Mouse (Mus musculus) ovary, adult 18-20 months (tissue): ENCODE measurements around the gene Lbx1.

Experiments
- DNase-seq: peaks from one replicate; pipeline ENCODE4 v3.0.0; 2022; ENCODE audit warnings: low spot score, mixed read lengths

Gene Lbx1

DNA sequence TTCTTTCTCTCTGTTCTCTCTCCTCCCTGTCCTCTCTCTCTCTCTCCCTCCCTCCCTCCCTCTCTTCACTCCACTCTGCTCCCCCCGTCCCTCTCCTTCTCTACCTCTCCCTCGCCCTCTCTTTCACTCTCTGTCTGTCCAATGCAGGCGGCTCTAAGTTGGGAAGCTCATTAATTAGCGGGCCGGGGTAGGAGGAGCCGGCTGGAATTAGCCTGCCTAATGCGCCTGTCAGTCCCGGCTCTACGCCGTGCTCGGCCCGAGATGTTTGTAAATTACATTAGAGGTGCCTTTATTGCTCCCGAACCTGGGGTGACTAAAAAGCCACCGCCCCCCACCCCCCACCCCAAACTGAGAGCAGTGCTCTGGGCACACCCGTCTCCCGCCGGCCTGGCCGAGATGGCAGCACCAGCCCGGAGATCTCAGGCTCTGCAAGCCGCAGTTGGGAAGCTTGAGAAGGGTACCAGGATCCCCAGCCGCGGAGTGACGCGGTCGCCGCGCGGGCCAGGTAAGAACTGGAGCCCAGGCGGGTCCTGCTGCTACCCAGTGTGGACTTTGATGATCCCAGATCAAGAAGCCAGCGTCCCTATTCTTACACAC lies at the start of gene Lbx1:
Gene Lbx1, minus strand, starts transcription at position 47 of the 597 bp plus-strand sequence.
- DNase-seq, result no peak

DNA sequence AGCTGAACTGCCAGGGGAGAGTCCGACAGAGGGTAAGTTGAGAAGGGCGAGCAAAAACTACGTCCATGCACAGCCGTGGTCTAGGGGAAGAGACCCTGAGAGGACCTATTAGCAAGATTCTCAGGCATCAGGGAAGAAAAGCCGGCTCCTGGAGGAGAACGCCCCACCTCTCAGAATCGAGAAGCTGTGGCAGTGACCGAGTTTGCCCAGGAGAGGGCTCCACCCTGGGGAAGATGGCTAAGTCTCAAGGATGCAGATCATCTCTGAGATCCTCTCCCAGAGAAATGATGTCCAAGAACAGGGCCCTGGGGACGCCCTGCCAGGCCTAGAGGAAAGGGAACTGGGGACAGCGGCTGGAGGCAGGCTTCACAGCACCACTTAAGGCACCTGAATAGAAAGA lies 47.7 kb upstream of the Lbx1 start:
- no peak for DNase-seq

DNA sequence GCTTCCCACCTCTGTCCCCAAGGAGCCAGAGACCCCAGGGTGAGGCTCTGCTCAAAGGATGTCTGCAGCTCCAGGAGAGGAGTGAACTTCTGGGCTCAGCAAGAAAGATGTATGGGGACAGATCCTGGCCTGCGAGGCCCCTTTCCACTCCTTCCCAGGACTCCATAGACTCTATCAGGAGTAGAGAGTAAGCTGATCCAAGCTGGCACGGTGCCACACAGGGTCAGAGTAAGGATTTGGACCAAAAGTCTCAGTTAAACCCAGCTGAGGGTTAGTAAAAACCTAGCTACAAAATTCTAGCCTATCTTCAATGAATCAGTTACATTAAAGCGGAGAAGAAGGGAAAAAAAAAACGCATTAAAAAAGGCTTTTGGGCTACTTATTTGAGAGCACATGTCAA lies 40.6 kb upstream of the Lbx1 start:
- DNase-seq, result no peak

DNA sequence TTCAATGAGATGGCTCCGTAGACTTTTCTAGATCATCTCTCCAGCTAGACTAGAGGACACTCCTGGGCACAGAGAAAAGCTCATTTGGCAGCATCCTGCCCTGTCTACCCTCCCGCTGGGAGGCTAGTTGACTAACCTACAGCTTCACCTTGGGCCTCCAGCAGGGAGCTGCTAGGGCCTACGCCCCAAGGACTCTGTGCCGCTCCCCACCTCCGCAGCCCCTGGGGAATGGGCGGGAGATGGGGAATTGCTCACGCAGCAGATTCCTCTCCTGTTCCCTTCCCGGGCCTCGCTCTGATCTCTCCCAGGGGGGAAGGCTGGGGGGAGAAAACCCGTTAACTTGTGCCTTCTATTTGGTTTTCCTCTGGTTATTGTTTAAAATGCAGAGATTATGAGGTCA lies 36.4 kb upstream of the Lbx1 start:
- DNase-seq, result no peak

DNA sequence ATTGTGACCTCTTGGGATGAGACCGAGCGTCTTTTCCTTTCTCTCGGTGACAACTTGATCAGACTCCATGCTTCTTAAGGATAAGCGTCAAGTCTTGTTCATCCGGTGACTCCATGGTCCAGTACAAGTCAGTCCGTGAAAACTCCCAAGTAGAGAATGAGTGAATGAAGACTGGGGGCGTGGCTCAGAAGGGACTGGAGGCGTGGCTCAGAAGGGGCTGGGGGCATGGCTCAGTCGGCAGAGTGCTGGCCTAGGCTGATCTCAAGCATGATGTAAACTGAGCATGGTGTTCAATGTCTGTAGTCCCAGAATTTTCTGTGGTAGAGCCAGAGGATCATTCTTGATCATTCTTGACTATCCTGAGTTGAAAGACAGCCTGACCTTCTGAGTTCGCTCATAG lies 27.4 kb upstream of the Lbx1 start:
- DNase-seq, result no peak

DNA sequence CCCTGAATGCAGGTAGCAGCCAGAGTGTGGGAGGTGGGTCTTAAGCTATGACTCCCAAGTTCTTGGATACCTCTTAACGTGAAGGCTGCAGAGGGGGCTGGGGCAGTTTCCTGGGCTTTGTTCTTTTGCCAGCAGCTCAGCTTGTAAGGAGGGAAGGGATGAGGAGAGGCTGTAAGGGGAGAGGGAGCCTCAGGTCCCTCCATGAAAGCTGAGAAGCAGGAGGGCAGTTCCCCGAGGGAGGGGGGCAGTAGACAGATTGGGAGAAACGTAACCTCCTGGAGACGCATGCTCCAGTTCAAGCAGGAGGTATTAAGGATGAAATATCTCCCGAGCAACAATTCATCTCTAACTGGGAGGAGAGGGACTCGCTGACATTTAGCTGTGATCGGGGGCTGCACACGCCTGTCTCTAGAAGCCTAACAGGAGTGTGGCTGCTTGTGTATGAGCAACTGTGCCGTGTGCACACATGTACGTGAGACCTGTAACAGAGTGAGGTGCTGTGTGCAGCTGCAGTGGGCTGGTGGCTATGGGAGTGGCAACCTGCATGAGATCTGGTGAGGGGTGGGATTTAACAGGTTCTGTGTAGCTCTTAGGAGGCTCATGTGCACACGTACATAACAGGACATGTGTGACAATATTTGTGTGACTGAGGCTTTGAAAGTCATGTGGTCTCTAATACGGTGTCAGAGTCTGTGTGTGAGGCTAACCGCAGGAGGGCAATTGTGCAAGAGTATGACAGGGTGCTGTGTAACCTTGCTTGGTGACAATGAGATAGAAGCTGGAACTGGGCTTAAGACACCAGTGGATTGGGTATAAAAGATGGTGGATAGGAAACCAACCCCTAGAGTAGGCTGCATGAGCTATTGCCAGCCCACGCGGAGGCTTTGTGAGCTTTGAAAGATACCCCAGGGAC lies 22.1 kb upstream of the Lbx1 start:
- DNase-seq, result no peak

DNA sequence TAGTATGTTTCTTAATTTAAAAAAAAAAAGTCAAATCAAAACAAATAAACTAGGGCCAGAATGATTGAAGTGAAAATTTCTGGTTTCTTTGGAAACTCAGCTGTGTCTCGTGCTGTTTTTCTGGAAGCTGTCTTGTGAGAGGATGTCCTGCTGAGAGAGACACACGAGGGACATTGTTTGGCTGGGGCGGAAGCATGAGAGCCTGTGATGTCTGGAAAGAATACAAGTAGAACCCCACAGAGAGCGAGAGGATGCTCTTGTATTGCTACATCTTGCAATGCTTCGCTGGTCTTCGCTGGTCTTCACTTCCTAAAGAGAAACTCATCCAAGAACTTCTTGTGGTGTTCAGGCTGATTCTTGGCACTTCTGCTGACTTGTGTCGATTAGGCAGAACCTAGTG lies 19.2 kb upstream of the Lbx1 start:
- no peak for DNase-seq

DNA sequence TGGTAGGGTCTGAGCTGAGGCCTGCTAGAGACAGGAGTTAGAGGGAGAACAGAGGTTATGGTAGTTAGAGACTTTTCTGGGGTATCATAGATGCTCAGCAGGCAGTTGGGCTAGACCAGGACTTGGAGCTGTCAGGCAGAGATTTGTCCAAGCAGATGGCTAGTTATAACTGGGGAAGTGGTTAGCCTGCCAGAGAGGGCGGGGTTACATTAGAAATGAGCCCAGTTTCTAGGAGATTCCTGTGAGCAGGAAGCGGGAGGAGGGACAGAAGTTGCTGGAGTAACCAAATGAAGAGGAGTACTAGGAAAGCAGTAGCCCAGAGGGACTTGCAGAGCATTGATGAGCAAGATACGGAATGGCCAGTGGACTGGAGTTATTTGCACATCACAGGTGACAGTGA lies 16.8 kb upstream of the Lbx1 start:
- DNase-seq, result no peak

DNA sequence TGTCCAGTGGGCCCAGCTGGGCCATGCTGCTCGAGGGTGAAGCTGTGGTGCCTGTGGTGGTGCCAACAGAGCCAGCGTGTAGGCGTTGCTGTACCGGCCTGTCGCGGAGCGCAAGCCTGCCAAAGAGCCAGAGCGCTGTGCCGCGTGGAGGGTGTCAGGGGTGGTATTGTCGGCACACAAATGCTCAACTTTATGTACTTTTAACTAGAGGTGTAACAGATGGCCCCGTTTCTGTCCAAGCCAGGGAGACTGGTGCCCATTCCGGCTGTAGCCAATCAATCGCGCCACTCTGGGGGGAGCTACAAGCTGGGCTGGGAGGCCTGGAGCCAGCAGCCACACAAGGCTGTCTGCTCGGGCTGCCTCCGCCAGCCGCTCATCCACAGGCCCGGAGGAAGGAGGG lies 13.1 kb upstream of the Lbx1 start:
- no peak for DNase-seq

DNA sequence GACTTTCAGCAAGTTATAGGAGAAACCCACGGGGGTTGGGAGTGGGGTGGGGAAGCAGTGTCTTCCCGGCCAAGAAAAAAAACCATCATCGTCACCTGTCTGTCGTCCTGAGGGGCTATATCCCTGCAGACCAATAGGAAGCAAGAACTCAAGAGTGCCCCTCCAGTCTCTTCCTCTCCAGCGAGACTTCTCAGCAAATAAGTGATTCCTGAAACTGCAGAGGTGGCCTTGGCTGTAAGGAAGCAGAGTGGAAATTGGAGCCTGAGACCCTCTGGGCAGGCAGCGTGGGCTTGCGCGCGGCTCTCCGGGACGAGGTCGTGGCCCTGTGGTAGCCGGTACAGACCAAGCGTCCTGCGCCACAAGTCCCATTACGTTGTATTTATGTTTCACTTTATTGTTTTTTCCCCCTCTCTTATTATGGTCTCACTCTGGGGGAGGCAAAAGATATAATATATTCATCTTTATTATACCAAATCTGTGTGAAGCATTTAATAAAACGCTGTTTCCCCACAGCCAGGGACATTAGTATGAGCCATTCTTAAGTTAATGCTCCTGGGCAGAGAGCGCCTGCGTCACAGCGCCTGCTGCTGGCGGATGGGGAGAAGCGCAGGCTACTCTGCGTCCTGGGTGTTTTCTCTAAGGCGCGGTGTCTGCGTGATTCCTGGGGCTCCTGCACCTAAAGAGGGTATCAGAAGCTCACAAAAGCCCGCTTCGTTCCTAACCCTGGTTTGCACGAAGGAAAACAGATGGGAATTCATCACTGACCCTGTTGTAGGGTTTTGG lies 8.5 kb upstream of the Lbx1 start:
- no peak for DNase-seq

DNA sequence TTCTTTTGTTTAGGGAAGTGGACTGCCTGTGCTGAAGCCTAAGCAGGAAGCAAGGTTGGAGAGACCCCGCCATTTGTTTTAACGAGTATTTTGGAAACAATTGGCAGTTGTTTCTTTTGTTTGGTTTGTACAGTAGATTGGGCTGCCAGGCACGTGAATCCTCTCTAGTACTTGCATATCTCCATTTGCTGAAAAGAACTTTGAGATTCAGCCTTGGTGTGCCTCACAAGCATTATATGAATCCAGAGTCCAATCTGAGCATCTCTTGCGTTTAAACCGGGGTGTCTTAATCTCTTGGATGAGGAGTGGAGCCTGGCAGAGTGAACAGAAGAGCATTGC lies 7.6 kb upstream of the Lbx1 start:
- no peak for DNase-seq

DNA sequence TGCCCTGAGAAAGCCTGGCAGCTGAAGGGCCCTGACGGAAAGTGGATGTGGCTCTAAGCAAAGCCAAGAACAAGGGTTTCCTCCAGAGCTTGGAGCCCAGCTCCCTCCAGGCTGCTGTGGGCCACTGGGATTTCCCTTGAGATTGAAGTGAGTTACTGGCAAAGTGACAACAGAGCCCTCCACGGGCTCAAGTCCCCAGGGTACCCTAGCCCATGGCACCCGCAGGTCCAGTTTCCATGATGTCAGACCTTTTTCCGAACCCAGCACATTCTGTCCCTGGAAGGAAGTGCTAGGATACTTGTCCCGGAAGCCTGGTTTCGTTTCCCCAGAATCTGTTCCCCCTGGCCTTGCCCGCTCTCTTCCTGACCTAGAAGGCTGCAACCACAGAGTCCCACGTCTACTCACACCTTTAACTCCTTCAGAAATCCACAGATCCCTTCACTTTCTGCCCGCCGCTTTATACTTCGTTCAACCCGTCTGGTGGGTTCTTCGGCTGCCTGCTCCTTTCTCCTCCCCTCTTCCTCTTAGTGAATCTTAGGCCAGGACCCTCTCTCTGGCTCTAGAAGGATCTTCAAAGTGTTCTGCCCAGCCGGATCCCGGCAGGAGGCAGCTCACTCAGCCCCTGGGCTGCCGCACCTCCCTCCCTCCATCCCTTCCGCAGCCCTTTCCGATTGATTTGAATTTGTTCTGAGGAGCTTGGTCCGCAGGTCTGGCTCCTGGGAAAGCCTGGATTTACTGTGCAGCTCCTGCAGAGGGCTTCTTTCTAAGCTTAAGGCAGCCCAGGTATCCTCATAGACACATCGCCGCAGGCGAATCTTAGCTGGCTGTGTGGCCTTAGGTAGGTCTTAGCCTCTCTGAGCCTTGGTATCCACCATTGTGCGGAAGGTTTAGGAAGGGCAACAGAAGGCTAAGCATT lies 7.0 kb upstream of the Lbx1 start:
- DNase-seq, result no peak

DNA sequence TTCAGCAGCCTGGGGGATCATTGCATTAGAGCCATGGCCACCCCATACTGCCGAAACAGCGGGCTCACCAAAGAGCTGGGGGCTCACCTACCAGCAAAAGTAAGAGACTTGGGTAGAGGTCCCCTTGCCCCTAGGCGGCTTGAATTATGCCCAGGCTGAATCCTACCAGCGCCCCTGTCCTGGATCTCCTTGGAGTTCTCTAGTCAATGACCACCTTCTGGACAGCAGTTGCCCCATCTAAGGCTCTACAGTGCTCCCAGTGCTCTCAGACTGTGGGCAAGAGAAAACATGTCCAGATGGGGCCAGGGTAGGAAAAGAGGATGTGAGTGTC lies 6.4 kb upstream of the Lbx1 start:
- DNase-seq, result no peak

DNA sequence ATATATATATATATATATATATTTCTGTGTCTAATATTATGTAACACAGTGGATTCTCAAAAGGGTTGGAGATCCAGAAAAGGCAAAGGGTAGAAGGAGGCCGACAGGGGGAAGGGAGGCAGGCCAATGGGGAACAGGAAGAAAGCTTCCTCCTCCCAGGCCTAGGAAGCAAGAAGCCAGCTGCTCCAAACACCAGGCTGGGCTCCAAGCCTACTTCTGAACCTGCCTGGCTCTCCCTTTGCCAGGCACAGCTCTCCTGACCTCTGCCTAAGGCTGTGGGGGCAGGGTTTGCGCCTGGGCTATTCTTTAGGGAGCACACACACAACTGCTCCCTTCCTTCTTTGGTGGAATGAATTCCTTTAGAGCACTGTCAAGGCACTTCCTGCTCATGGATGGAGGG lies 4.4 kb upstream of the Lbx1 start:
- no peak for DNase-seq

DNA sequence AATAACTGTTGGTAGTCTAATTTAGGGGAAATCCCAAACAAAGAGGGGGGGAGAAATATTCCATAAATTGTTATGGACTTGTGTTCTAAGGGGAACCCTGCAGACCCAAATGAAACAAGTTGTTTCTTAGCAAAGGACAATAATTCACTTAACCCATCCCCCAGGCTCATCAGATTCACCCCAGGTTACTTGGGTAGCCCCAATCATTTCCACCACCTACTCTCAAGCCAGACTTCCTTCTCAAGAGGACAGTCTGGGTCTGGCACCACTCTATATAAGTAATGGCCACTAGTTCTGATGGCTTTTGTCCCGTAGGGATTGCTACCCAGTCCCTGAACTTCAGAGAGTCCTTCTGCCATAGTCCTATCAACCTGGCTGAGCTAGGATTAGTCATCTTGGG lies 3.6 kb upstream of the Lbx1 start:
- DNase-seq, result no peak

DNA sequence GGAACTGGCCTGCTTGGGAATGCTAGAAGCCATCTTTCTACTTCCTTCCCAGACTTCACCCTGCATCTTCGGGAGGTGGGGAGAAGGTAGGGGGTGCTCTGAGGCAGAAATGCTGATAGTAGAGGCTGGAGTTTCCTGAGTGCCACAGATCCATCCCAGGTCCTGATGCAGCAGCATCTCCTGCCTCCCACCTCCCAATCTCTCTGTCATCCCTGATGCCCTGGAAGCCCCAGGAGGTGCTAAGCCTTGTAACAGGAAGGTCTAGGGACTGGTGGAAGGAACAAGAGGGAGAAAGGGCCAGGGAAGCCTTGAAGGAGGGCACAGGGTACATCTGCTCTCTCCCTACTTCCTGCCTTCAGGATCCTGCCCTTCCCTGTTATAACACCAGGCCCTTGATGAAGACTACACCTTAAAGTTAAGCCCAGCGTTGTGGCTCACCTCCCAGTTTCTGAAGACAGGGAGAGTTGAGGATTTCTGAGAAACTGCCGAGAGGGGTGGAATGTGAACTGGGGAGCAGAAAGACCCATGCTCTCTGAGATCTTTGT lies 2.1 kb upstream of the Lbx1 start:
- DNase-seq, result no peak

DNA sequence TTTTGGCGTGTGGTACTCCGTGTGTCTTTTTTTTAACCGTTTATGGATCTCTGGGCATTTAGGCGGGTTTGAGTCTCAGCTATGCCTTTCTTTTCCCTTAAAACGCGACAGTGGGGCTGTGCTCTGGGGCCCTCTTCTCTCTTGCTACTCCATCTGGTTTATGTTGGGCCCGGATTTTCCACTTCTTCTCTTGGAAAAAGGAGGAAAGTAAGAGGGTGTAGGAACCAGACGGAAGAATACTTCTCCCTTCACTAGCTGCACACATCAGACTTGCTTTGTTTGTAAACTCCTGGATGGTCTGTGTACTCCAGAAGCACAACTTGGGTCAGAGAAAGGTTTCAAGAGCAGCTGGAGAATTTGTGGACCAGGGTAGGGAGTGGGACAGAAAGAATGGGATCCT lies 1.5 kb upstream of the Lbx1 start:
- DNase-seq, result no peak

DNA sequence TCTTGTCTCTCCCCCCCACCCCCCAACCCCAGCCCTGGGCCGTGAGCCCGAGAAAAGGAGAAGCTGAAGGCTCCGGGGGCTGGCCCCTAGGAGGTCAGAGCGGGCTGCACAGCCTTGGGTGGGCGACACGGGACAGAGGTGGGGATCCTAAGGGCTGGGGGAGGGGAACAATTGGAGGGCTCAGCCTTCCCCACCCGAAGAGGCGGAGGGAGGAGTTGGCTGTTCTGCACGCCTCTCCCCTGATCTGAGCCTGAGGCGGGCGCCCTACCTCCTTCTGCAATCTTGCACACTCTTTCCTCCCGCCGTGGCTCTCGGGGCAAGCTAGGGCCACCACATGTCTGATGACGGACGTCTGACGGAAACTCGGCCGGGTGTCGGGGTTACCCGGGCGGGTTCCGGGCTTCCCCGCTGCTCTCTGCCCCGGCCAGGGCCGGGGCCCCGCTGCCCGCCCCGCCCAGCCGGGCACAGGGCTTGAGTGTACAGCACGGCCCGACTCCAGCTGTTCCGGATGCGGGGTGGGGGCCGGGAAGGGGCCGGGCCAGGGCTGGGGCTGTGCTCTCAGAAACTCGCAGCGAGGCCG lies 841 bp upstream of the Lbx1 start:
- no peak for DNase-seq

DNA sequence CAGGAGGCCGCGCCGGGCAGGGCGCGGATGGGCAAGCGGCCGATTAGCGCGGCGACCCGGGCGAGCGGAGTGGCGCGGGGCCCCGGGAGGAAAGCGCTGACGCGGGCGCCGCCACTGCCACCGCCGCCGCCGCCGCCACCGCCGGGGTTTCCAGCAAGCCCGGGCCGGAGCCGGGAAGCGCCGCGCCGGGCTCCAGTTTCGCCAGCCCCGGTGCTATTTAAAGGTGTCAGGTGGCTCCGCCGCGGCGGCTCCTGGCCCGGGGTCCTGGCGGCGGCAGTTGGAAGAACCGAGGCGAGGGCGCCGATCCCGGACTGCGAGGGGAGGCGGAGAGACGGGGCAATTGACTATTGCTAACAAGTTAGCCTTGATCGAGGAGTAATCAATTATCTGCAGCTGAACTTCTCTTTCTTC lies 276 bp downstream of the Lbx1 start:
- no peak for DNase-seq

DNA sequence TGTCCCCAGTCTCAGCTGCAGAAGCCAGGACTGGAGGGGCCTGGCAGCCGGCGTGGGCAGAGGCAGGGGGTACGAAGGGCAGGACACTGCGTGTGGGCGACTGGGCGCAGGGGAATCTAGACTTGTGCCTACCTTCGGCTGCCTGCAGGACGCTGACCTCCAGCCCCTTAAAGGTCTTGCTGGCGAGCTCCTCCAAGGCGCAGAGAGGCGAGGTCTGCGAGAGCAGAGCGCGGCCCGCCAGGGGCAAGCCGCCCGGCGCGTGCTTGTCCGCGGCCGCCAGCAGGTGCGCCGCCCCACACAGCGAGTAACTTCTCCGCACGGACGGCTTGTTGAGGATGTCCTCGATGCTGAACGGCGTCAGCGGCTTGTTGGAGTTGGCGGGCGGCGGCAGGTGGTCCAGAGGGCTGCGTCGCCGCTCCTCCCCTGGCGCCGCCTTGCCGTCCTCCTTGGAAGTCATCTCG lies 811 bp downstream of the Lbx1 start:
- no peak for DNase-seq

DNA sequence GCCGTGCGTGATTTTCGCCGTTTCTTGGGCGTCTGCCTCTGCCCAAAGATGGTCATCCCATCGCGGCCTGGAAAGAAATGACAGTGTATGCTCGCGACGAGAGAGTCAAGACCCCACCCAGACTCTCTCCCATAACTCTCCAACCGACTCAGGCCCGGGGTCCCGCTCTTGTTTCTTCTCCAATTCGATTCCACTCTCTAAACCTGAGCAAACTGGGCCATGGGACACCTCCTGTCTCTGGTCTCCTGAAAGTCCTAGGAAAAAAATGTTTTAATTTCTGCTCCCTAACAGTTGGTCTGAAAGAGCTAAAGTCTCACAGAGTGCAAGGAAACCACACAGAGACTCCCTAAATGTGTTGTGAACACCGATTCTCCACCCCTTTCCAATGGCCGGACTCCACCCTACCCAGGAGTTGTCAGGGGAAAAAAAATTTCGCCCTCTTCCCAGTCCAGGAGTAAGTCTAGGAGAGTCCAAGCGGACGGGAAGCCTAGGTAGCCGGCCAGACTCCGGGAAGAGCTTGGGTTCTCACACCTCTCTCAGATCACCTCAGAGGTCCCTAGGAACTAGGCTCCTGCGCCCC lies 1.3 kb downstream of the Lbx1 start:
- no peak for DNase-seq
